Mouse (Mus musculus) lung, postnatal 0 days (tissue): ENCODE results near the gene Trim45.

Source experiments
- CTCF ChIP-seq: IDR thresholded peaks from 2 replicates; pipeline ENCODE4 v1.5.1; 2016; ENCODE audit warnings: antibody characterized with exemption, mild to moderate bottlenecking
- EP300 ChIP-seq: IDR thresholded peaks from 2 replicates; pipeline ENCODE4 v1.6.1; 2016; ENCODE audit warnings: antibody characterized with exemption, mild to moderate bottlenecking, control low read depth

DNA sequence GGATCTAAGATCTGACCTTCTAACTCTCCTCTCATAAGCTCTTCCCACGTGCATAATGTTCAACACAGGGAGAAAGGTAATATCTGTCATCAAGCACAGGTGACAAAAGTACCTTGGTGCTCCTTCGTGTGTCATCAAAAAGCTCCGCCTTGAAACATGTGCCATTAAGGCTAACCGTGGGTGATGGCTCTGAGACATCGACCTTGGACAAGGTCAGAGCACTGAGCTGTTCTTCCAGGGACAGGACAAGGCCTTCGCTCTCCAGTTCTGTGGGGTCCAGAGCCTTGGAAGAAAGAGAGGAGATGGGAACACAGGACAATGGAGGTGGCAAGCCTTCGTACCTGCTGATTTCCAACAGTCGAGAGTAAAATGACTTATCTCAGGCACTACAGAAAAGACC lies 25.3 kb downstream of the Trim45 start:
- TF ChIP-seq CTCF (no peak), EP300 (no peak)
